Mouse (Mus musculus): ENCODE data around the gene Tbxas1.

The Tbxas1 gene

DNA sequence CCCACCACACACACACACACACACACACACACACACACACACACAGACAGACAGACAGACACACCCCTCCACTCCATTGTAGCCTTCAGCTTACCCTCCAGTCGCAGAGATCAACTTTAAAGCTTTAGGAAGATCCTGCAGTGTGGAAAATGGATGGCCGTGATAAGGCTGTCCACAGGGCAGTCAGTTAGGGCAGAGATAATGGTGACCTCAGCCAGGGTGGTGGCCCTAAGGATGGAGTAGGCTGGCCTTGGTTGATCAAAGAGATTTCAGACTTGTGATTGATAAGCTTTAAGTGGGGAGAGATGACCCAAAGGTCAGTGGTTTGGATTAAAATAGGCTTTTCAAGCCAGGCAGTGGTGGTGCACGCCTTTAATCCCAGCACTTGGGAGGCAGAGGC is 120.6 kb downstream of the Tbxas1 start:
- DNase-seq (ENCODE audit: low spot score in 2 of 2), result no peak

GRCm38 (mm10) chr6:38997838-38998237 is 122.6 kb downstream of the Tbxas1 start:
- DNase-seq (ENCODE audit: low spot score in 2 of 2), result no peak

GRCm38 (mm10) chr6:39003126-39003525 is 127.9 kb downstream of the Tbxas1 start:
- no peak for DNase-seq (ENCODE audit: low spot score in 2 of 2)

GRCm38 (mm10) chr6:39004003-39004473 is 128.8 kb downstream of the Tbxas1 start:
- no peak for DNase-seq (ENCODE audit: low spot score in 2 of 2)

DNA sequence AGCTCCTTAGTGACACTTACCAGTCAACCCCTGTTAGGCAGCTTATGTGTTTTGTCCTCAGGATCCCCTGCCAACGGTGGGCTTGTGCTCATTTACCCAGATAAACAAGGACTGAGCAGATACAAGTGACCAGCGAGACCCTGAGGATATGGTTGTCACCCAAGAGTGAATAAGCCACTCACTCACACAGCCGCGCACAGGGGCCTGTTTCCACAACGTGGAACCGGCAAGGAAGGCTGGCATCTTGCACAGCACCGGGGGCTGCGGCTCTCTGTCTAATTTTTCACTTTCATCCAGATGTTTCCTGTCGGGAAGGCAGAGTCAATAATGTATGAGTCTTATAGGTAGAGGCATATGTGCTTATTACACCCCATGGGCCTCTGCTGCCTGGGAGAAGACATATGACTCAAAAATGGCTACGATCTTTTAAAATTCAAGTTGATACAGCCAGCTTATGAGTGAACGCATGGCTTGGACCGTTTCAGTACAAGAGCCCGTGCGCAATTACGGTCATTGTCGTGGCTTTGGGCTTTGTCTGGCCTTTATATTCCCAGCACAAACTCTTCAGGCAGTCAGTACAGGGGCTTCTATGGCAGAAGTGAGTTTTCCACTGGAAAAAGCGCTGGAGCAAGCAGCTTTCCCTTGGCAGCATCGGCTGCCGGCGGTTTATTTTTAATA is 130.2 kb downstream of the Tbxas1 start:
- DNase-seq (ENCODE audit: low spot score in 2 of 2), result no peak

- DNase-seq (ENCODE audit: low spot score in 2 of 2), result peak; percentile 77 to 84
Observed at GRCm38 (mm10) chr6:39005945-39006572, 130.9 kb downstream of the Tbxas1 start.

DNA sequence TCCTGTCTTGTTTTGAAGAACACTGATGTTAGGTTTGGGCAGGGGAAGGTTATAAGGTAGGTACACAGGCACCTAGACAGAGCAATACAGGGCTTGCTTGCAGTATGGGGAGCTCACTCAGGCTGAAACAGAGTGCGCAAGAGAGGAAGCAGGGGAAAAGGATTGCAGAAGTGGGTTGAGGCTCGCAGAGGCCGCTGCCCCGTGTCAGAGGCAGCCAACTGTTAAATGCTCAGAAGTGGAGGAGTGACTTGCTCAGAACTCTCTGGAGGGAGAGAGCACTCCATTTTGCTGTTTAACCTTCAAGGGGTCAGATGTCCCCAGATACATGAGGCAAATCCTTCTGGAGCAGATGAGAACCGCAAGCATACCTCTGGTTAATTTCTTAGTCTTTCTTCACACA is 132.0 kb downstream of the Tbxas1 start:
- DNase-seq (ENCODE audit: low spot score in 2 of 2), result no peak

GRCm38 (mm10) chr6:39008116-39008515 is 132.9 kb downstream of the Tbxas1 start:
- DNase-seq (ENCODE audit: low spot score in 2 of 2), result no peak

DNA sequence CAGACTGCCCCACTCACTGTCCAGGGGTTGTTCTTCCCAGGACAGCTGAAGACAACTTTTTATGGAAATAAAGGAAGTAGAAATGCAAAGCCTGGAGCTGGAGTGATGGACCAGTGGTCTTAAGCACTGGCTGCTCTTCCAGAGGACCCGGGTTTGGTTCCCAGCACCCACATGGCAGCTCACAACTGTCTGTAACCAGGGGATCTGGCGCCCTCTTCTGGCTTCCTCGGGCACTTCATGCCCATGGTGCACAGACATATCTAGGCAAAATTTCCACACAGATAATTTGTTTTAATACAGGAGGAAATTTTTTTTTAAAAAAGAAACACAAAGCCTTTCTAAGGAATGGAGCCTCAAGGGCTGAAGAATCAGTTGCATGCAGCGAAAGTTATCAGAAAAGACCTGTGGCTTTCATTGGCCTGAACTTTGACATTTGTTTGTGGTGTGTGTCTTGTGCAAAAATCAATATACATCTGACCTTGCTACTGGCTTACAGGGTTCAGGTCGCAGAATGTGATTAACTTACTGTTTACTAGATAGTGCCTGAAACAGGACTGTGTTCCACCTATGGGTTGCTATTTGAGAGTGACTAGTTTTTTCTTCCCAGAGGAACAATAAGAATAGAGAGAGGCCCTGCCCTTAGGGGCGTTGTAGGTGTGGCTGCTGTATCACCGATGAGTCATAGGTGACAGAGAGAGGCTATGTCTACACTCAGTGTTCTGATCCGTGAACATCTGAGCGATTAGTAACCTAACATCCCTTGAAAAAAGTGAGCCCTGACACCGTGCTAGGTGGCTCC is 138.0 kb downstream of the Tbxas1 start:
- DNase-seq (ENCODE audit: low spot score in 2 of 2), result no peak

DNA sequence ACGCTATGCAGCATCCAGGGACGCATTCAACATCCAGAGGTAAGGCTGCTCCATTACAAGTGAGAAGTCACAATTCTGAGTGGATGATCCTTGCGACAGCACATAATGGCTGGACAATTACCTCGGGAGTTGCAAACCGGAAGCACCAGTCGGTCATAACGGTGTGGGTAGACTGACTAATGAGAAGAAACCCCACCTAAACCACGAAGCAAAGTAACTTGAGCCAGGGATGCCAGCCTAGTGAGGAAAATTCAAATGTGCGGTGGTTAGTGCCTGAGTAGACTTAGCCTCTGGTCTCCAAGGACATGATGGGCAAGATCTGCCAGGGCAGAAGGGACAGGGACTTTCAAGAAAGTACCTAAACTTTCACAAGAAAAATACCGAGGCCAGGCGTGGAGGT is 142.7 kb downstream of the Tbxas1 start:
- DNase-seq (ENCODE audit: low spot score in 2 of 2), result no peak

DNA sequence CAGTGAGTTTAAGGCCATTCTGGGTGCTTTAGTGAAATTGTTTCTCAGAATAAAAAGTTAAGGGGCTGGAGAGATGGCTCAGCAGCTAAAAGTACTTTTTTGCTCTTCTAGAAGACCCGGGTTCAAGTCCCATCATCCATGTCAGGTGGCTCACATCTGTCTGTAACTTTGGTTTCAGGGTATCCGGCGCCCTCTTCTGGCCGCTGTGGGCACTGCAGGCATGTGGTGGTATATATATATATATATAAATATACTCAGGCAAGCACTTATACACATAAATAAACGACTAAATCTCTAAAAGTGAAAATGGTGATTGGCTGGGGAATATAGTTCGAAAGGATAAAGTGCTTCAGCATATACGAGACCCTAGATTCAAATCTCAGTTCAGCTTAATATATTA is 143.6 kb downstream of the Tbxas1 start:
- DNase-seq (ENCODE audit: low spot score in 2 of 2), result no peak

DNA sequence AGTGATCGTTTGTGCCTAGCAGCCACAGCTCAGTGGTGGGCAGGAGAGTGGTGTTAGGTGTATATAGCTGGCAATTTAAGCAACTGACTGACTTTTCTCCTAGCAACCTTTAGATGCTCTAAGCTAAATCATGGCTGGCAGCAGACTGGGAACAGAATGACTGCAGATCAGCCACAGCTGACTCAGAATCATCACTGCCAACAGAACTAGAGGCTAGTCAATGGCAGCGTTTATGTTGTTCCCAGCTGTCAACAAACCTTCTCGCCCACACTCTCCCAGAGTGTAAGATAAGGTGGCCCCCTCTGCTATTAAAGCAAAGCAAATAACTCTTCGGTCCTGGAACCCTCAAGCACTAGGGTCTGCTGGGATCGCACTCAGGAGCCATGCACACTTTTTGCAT is 144.0 kb downstream of the Tbxas1 start:
- DNase-seq (ENCODE audit: low spot score in 2 of 2), result no peak

- DNase-seq (ENCODE audit: low spot score in 2 of 2), result no peak
Observed at GRCm38 (mm10) chr6:39021909-39022308, 146.7 kb downstream of the Tbxas1 start.

- DNase-seq (ENCODE audit: low spot score in 2 of 2), result no peak
Observed at GRCm38 (mm10) chr6:39022461-39023181, 147.4 kb downstream of the Tbxas1 start.

DNA sequence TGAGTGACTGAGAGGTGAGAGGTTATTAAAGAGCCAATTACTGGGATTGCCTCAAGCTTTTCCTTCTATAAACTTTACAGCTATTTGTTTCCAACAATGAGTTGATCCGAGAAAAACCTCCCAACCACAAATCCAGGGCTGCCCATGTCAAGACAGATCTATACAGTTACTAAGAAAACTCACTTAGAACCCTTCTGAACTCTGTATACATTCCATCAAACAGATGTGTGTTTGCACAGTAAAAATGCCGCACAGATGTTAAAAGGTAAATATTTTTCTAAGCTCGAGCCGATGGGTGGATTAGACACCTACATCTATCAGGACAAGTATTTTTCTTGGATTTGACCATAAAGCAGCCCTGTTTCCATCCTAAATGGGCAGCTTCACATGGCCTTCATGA is 149.4 kb downstream of the Tbxas1 start:
- no peak for DNase-seq (ENCODE audit: low spot score in 2 of 2)

DNA sequence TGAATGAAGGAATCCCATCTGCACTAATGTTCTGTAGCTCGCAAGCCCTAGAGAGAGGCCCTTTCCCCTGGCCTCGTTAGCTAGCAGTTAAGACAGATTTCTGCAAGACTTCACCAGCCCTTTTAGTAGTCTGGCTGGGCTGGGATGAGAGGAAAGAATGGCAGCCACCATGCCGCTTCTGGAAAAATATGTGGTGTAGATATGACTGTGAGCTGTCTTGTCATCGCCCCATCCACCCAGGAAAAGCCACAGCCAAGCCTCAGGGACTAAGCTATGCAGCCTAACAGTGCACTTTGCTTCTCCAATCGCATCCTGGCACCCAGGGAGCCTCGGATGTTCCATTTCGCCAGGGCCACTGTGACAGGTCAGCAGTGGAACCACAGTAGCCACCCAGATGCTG is 149.8 kb downstream of the Tbxas1 start:
- no peak for DNase-seq (ENCODE audit: low spot score in 2 of 2)

GRCm38 (mm10) chr6:39030714-39031113 is 155.5 kb downstream of the Tbxas1 start:
- no peak for DNase-seq (ENCODE audit: low spot score in 2 of 2)

- no peak for DNase-seq (ENCODE audit: low spot score in 2 of 2)
Observed at GRCm38 (mm10) chr6:39033676-39034075, 158.5 kb downstream of the Tbxas1 start.

DNA sequence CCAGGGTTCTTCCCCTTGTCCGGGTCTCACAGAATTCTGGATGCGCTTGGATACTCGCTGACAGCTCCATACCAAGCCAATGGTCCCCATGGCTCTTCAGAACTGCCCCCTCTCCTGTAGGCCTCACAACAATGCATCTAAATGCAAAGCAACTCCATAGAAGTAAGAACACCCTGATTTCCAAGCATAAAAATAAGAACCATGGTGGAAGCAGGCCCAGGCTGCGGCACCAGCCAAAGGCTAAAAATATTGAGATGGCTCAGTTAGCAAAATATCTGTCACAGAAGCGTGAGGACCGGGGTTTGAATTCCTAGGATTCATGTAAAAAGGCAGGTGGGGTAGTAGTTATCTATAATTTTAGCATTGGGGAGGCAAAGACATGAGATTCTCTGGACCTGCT is 159.8 kb downstream of the Tbxas1 start:
- no peak for DNase-seq (ENCODE audit: low spot score in 2 of 2)

GRCm38 (mm10) chr6:39036204-39036603 is 161.0 kb downstream of the Tbxas1 start:
- no peak for DNase-seq (ENCODE audit: low spot score in 2 of 2)

GRCm38 (mm10) chr6:39040451-39040850 is 165.2 kb downstream of the Tbxas1 start:
- peak; percentile 60 to 80 for DNase-seq (ENCODE audit: low spot score in 2 of 2)

- DNase-seq (ENCODE audit: low spot score in 2 of 2), result no peak
Observed at GRCm38 (mm10) chr6:39049141-39049540, 173.9 kb downstream of the Tbxas1 start.

Measured in right cerebral cortex, postnatal 10 days (tissue).